Mouse (Mus musculus): Measurements from ENCODE around the gene Ccdc34.

The Ccdc34 gene

DNA sequence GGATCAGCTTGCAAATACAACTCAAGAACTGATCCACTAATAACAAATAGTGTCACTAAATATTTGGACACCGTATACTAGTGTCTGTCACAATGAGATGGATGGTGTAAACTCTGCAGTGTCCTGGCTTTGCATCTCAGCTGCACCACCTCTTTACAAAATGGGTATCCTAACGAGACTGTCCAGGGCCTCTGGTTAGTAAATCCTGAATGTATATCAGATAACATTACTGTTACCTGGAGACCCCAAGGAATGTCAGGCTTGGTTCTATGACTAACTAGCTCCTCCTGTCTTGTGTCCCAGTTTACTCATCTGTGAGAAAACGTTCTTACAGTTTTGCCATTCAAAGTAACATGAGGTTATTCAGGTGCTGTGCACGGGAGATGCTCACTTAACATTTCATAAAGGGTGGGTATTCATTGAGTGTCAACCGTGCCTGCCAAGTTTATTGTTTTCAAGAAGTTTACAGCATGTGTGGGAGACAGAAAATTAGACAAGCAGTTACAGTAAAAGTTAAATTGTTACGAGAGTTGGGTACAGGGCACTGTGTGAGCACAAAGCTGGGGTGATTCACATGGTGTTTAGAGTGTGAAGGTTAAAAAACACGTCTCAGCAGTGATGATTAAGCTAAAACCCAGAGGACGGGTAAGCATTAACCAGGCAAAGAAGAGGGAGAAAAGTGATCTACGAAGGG, 197.5 kb downstream of the Ccdc34 start:
- DNase-seq (ENCODE audit: low spot score), result no peak

DNA sequence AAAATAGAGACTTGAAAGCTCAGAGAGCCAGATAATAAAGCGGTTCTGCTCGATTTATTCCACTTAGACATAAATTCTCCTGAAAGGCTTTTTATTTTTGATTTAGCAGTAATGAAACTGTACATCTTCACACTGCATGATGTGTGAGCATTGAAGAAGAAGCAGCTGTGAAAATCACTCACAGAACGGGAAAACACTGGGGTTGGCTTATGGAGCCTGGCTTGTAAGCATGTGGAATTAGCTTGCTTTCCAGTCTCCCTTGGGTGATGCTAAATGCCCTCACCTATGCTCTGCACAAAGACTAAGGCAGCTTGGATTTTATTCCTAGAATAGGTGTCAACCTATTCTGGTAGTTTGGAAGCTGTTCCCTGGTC, 198.1 kb downstream of the Ccdc34 start:
- DNase-seq (ENCODE audit: low spot score), result no peak

DNA sequence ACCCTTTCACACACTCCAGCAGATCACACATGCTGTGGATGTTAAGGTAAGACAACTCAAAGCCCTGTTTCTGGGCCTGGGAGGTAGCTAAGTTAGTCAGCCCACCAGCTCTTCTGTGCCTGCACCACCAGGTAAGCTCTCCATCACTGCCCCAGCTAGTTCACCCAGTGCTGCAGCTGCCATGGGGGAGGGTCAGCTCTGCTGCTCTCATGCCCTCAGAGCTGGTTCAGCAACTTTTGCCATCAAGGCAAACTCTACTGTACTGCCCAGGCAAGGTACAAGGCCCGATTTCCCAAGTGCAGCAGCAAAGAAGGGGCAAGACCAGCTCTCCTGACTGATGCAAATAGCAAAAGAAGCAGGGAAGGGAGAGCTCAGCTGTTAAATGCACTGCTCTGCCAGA, 202.9 kb downstream of the Ccdc34 start:
- no peak for DNase-seq (ENCODE audit: low spot score)

DNA sequence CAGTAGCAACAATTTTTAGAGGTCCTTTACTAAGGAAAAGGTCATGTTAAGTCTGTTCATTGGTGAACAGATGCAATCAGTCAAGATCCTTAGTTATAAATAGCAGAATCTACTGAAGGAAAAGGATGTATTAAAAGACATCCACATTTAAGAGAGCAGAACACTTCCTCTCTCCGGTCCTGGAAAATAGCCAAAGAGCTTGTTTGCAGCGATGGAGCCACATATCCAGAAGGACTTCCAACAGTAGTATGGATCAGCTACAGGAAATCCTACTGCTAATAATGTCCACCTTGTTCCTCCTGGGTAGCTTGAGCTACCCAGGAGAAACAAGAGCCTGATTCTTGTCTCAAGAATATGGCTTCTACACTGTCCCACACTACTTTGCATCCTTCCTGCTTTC, 205.2 kb downstream of the Ccdc34 start:
- no peak for DNase-seq (ENCODE audit: low spot score)

Data from embryo, embryonic 10.5 days (tissue).